Mouse (Mus musculus): ENCODE measurements around the gene F2rl3.

GRCm38 (mm10) chr8:72746061-72746460 is 15.6 kb upstream of the F2rl3 start:
- peak; percentile 82 for TF ChIP-seq CTCF (IDR thresholded peaks at IDR 0.05; ENCODE audit: borderline replicate concordance, extremely low read depth, insufficient read depth, insufficient read length)
- TF ChIP-seq POLR2A (IDR thresholded peaks at IDR 0.05; ENCODE audit: borderline replicate concordance, extremely low read depth, insufficient read depth, insufficient read length, poor library complexity, severe bottlenecking) = no peak

Measured in brain, embryonic 14.5 days (tissue).